Mouse (Mus musculus) v-Abl transformed pro-B cells (cell line): Measurements from ENCODE around the gene Cers3.

Experiments used
- in situ Hi-C, 2 experiments: fragments of 400-800 bp; cut with MboI; formaldehyde crosslinking; loops; one replicate each; pipeline ENCODE4 v1.15.1; 2025; ENCODE audit not compliant: unreplicated experiment in 2 of 2

The Cers3 gene

DNA sequence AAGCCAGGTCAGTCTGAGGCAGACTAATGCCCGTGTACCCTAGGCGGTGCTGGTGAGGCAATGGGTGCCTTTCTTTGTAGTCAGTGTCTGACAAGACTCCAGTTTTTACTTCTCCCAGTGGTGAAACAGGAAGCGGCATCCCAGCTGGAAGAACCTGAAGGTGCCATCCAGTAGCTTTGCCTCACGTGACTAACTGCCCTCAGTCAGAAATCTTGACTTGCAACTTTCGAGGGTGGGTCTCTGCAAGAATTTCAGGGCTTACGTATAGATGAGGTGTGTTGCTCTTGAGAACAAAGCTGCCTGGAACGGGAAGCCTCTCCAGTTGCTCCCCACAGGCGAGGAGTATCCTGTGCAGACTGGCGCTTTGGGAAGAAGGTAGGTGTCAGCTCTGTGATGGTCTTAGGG is at the start of gene Cers3:
Gene Cers3, plus strand, starts transcription at position 128 of the 405 bp plus-strand sequence.
- in situ Hi-C loops = no loop called here

DNA sequence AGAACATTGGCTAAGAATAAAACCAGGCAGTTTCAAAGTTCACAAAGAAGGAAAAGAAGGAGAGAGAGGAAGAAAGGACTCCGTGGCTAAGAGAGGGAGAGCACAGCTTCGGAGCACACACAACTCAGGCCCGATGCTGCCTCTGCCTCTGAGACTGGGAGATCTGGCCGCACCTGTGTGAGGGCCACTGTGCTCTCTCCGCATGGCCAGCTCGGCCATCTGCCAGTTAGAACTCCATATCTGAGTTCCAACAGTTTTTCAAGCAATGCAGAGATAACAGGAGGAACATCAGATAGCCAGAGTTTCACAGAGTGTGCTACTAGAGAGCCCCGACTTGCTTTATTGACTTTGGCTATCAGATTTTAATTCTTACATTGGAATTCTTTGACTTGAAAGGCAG is 48.8 kb upstream of the Cers3 start:
- in situ Hi-C loops = loop anchor here (10.0 to 25.0 kb wide), 5 partner anchors 518 to 1557 kb away; partner anchors contain the start of genes Lysmd4 (in 1 of the 2) and Mef2a (in 1 of the 2)

DNA sequence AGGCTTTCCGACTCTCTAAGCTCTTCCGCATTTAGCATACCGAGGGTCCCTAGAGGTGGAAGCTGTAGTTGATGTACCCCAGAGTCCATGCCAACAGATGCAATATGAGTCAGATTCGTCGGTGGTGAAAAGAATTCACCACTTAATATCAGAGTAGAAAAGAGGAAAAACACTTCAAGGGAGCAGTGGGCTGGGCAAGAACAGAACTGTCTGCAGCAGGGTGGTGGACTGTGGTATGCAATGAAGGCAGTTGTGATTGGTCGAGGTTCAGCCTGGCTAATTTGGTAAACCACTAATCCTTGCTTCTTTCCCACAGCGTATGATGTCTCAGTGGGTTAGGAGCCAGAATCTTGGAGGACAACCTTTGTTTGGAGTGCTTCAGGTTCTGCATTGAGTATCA is 40.6 kb upstream of the Cers3 start:
- in situ Hi-C loops = no loop called here

DNA sequence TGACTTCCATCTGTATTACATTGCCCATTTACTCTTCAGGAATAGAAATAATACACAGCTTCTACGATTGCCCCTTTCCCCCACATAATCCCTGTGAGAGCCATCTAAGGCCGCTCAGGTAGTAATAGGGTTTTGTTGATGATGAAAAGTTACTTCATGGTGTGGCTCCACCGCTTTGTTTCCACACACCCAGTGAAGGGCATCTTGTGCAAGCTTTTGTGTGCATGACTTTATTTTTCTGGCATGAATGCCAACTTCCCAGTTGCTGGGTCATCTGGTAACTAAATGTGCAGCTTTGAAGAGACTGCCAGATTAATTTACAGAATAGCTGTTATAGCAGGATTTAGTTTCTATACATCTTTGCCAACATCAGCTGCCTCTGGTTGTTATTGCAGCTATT is 38.7 kb upstream of the Cers3 start:
- in situ Hi-C loops = no loop called here

DNA sequence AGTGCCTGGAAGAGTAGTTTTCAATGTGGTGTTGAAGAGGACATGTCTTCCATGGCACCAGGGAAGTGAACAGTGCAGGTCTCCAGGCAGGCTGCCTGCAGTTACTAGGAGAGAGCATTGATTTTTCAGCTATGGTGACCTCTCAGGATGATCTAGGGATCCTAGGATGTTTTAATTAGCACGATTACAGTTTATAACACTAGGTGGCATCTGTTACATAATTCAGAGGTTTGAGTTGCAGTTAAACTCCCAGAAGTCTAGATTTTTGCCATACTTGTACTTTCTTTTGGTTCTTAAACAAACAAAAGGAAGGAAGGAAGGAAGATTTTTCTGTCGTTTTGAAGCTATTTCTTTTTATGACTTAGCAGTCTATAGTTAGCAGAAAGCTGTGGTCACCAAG is 32.1 kb upstream of the Cers3 start:
- in situ Hi-C loops = no loop called here

DNA sequence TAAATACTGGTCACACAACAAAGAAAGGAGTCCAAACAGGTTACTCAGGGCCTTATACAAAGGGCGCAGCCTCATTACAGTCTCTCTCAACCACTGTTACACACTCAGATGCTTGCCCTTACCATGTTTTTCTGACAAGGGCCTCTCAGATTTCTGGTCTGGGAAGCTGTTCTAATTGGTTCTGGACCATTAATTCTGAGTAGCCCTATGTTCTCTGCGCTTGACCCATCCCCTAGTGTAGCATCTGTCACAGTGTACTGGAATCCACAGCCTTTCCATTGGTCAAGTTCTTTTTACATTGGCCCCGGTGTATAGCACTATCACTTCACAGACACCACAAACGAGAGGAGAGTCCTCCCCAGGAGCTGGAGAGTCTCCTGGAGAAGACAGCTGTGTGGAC is 18.8 kb upstream of the Cers3 start:
- in situ Hi-C loops = no loop called here

DNA sequence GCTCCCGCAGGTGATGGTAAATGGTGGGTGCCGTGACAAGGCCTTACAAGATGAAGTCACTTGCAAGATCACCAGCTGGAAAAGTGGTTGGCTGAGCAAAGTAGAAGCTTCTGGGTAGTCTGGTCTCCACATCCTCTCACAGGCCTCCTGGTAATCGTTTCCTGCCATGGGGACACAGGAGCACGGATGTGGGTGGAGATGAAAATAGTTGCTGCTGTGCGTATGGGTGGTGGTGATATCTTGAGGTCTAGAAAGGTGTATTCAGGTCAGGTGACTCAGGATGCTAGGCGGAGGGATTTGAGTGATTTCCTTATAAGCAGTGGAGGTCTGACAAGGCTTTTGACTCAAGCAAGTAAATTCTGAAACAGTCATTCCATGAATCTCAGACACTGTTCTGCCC is 18.4 kb upstream of the Cers3 start:
- in situ Hi-C loops = no loop called here

DNA sequence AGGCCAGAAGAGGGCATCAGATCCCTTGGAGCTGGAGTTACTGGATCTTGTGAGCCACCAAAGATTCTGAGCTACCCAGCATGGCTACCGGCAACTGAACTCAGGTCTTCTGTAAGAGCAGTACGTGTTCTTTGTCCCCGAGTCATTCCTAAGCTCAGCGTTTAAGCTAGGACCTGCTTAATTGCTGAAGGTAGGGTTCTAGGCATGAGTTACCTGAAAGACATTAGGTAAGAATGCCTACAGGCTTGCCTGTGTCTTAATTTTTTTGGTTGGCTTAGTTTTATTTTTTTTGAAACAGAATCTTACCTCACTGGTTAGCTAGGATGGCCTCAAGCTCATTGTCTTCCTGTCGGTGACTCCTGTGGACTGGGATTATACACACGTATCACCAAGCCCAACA is 15.2 kb upstream of the Cers3 start:
- in situ Hi-C loops = no loop called here

DNA sequence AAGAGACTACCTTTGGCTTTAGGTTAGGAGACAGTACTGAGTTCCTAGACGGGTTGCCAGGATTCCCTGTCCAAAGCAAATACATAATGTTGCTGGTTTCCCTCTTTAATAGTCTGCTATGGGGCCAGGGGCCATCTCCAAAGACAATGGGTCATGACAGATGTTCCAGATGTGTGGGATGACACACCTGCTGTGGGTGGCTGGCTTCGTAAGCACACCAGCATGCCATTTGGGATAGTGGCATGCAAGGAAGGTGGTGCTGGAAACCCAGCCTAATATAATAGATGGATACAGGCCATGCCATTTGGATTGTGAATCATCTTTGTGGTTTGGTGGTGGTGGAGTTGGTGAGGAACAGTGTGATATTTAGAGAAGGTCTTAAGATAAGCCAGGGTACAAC is 14.1 kb upstream of the Cers3 start:
- in situ Hi-C loops = no loop called here

DNA sequence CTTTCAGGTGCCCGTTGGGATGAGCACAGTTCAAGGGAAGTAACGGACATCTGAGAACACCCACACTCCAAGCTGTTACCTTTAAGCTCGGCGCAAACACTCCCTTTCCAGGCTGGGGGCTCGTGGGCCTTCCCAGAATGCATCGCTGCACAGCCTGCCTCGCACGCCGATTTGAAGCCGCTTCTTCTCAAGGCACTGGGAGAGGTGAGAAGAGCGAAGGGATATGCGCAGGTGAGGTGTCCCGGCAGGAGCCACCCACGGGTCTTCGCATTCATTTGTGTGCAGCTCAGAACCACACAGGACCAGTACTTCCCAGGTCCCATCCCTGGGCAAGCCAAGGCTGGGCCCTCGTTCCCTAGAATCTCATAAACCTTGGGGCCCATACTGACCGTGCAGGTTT is 9.9 kb upstream of the Cers3 start:
- in situ Hi-C loops = no loop called here

DNA sequence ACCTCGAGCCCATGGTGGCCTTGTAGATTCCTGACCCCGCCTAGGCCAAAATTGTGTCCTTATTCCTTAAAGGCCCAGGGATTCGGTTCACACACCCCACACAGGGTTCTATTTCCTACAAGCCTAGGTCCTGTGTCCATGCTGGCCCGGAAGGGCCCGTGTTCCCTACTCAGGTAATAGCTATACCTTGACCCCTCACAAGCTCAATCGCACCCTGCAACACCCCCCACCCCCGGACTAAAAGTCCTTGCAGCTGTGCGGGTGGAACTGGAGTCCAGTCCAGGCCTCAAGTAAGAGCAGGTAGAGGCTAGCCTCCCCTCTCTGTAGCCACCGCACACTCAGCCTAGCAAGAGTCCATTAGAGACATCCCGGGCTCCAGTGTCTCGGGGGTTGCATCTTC is 9.4 kb upstream of the Cers3 start:
- in situ Hi-C loops = no loop called here

DNA sequence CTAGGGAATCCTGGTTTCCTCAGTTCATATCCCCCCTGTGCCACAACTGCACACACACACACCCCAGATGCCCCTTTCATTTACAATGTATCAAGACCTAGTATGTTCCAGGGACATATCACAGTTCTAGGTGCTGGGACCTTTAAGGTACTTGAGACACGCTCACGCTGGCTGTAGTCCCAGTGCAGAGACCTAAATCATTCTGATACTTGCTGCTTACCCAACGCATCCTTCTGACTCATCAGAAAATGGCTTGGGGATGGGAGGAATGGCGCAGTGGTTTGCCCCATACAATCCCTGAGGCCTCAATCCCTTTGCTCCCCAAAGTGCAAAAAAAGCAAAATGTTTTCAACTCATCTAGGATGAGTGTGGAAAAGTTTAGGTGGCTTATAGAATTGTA is 8.8 kb upstream of the Cers3 start:
- in situ Hi-C loops = no loop called here

DNA sequence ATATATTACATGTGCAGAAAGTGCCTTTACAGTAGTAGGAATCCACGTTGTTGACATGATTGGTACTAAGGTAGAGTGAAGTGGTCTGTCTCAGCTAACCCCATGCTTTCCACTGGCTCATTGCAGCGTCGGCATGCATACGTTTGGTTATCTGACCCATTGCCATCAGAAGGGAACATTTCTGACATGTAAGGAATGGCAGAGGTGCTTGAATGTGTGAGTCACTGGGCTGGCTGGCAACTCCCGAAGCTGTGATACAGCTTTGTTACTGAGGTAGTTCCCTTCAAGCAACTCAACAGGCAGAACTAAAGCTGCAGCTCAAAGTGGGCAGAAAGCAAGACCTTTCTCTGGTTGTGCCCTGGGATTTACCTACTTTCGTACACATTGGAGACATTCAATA is 8.3 kb upstream of the Cers3 start:
- in situ Hi-C loops = no loop called here

DNA sequence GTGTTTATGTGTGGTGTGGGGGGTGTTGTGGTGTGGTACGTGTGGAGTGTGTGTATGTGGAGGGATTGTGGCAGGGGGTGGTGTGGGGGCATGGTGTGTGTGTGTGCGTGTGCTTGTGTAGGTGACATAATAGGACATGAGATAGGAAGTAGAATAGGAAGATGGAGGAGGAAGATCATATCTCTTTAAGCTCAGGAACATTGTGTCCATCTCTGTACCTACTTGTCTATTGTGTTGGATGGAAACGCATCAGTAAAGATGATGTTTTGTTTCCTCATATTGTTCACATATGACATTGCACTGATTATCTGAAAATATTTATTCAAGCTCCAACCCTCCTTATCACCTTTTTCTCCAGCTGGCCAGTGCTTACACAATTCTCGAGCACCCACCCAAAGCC is 5.9 kb upstream of the Cers3 start:
- in situ Hi-C loops = no loop called here

DNA sequence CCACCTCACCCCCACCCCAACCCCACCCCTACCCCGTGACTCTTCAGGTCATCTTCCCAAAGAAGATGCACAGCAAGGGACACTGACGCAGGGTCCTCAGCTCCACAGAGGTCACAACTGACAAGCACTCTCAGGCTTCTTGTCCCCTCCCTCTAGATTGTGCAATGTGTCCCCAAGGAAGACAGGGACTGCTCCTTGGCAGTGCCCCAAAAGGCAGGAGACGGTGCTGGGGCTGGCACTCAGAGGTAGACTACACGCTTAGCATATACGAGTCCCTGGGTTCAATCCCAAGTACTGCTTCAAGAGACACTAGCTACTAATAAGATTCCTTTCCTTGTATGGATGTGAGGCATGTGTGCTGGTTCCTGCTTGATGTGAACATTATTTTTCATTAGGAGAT is 2.3 kb upstream of the Cers3 start:
- in situ Hi-C loops = no loop called here

DNA sequence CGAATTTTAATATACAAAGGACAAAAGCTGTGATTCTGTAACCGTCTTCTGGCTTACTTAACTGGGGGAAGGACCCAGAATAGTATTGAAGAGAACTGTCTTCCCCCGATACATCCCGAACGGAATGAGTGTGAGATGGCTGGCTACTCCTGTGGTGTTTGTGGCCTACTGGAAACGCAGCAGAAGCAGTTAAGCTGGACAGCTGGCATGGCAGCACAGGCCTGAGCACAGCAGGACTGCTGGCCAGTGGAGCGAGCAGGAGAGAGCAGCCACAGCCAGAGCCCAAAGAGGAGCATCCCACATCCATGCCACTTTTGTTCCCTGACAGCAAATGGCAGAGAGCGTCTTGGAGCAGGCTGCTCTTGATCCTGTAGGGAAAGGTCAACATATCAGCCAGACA is 1.9 kb upstream of the Cers3 start:
- in situ Hi-C loops = no loop called here

DNA sequence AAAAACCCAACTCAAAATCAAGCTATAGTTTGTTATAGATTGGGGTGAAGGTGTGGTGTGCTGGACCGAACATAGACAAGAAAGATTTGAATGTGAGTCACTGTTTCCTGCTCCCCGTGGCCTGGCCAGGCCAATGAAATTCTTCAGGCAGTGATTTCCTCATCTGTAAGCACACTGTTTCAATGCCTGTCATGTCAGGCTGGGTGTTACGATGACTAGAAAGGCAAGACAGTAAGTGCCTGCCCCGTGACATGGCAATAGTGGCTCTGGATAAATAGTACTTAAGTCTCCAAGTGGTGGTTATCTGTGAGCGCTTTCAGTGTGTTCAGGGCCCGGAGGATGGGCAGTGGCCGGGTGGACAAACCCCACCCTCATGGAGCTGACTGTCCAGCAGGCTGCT is 3.7 kb downstream of the Cers3 start:
- in situ Hi-C loops = no loop called here

DNA sequence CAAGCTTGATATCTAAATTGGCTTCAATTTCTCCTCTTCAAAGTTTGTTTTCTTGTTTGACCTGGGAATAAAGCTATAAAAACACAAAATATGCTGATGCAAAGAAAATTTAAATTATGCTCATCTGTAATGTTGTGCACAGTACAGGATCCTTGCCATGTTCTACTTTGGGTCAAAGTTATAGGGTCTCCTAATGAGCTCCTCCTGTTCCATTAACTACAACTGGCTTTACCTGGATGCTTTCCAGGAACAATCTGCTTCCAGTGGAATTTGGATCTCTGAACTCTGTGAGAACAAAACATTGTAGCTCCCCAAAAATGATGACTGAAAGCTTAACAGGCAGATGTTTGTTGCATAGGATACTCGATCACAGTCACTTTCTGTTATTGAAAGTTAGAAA is 6.7 kb downstream of the Cers3 start:
- in situ Hi-C loops = no loop called here

DNA sequence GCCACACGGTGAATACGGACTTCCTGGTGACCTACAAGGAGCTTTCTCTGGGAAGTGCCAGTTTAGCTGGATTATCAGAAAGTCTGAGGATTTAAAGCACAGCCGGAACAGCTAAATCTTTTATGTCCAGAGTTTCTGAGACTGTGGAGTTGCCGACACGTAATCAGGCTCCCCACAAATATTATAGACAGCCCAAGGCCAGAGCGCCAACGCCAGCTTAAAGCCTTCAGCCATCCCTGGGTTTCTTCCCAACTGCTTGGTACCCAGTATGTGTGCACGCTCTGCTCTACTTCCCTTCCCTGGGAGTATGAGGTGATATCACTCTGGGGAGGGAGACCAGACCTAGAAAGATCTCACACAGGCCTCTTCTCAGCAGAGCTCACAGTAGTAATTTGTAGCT is 10.5 kb downstream of the Cers3 start:
- in situ Hi-C loops = no loop called here

DNA sequence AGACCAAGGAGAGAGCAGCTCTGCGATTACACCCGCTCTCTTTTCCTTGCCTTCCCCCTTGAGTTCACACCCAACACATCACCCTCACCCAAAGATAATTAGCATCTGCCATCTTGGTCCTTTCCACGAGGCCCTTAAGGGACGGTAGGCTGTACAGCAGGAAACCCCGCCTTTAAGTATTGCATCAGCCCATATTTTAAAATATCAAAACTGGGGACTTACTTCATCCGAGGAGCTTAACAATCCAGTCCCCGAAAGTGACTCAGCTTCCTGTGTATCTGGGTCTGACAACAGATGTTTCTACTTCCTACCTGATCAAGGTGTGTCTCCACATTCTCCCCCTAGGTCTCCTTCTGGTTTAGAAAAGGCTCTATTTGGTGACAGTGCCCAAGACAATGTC is 12.3 kb downstream of the Cers3 start:
- in situ Hi-C loops = no loop called here

DNA sequence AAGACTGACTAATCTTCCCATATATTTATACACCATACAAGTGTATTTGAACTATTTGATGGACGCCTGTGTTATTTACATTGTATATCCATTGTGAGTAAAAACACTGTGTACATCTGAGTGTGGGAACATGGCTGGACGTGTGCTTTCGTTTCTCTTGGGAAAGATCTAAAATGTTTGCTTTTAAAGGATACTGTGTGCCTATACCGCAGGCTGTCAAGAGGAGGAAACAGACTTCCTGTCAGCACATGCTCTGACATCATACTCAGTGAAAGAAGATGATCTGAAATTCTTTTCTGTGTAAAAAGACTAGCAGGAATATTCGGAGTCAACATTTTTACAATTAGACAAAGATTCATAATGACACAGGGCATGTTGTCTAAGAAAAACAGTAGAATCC is 26.6 kb downstream of the Cers3 start:
- in situ Hi-C loops = no loop called here

DNA sequence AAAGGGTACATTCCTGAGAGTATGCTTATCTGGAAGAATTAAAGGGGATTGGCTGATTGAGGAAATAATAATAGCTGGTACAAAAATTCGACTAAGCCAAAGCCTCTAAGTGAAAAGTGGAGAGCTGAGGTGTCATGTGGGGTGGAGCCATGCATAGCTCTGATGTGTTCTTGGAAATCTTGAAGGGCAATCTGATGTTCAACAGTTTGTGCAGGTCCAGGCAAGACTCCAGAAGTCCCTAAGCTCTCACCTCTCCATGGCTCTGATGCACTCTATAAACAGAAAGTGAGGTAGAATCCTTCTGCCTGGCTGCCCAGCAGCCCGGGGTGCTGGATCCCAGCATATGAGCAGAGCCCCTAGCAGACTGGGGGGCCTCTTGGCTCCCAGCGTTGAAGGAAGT is 27.4 kb downstream of the Cers3 start:
- in situ Hi-C loops = no loop called here

DNA sequence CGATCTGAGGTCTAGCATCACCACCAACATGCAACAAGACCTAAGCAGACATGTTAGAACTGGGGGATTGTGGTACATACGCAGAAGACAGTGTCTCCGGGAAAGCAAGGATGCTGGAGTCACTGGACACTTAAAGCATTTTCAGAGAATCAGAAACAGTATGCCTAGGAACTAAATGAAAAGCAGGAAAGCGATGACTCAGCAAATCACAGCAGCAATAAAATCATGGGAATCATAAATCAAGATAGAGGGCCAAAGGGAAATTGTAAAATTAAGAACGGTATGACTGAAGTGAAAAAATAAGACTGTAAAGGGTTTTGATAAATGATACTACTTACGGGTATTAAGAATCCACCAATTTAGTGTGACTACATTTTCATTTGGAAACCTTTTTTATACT is 27.9 kb downstream of the Cers3 start:
- in situ Hi-C loops = no loop called here

DNA sequence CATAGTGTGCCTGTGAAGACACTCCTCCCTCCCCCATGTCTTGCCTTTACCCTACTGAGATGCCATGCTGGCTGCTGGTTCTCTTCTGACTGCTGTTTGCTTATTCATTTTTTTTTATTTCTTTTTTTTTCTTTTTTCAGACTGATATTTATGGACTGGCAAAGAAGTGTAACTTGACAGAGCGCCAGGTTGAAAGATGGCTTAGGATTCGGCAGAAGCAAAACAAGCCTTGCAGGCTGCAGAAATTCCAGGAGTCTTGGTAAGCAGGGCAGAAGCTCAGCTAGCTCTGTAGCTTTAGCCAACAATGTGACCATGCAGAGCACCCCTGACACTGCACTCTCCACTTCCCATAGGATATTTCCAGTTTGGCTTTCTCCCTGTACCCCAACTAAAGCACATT is 36.1 kb downstream of the Cers3 start:
- in situ Hi-C loops = no loop called here
